Mouse (Mus musculus) cerebellum, postnatal 36 days (tissue): ENCODE data around the gene Knl1.

Experiments used
- DNase-seq, 2 experiments: peaks; one replicate each; pipeline ENCODE4 v3.0.0; 2021 to 2022; ENCODE audit warnings: mixed read lengths in 2 of 2

The Knl1 gene

DNA sequence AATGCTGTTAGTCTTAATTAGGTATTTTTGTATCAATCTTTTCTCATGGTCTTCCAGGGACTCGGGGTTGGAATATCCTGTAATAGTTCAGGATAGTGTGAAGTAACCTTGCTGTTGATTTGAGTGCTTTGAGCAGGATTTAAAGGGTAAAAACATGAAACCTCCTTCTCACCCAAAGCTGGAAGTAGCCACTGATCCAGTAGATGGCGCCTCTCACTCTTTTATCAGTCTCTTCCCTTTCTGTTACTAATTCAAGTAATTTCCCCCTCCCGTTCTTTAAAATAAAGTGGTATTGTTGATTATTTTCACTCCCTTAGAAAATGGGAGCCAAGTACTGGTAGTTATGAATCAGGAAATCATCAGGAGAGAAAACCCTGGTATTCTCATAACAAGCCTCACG, 6.0 kb upstream of the Knl1 start:
- DNase-seq: no peak

DNA sequence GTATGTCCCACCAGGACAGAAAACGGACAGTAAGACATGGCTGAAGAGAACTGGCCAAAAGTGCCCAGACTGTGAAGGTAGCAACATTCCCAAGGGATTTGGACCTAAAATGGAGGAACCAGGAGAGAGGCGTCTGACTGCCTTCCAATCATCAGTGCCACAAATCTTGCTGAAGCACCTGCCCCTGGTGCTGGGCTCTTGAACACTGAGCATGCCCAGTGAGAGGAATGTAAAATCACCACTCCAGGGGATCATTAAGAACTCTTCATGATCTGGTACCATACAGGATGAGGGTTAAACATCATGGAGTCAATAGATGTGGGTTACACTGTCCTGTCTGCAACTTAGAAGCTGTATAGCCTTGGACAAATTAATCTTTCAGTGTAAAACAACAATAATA, 1.8 kb upstream of the Knl1 start:
- no peak for DNase-seq

DNA sequence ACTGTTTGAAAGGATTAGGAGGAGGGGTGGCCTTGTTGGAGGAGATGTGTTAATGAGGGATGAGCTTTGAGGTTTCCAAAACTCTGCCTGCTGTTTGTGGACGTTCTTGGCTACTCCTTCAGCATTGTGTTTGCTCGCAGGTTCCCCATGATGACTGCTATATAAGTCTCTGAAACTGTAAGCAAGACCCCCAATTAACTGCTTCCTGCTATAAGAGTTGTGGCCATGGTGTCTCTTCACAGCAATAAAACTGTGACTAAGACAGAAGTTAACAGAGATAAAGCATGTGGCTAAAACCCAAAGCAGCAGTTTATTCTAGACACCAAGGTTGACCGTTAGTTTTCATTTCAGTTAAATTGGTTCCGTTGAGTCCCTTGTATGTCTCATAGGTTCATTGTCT, 930 bp downstream of the Knl1 start:
- no peak for DNase-seq

DNA sequence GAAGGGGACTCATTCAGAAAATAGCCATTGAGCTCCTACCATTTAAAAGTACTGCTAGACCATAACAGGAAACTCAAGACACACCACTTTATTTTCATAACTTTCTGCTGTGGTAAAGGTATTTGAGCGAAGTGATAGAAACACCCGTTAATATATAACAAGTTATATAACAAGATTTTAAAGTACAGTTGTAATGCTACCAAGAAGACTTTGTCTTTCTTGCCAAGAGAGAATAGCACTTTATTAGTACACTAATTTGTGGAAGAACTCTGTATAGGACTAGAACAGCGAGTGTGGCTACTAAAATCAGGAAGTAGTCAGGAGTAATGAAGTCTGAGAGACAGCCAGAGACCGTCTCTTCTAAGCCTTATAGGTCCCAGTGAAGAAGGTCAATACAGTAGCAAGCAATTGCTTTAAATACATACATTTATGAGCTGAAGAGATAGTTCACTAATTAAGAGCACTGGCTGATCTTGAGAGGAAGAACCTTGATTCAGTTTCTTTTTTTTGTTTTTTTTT, 3.3 kb downstream of the Knl1 start:
- no peak for DNase-seq

DNA sequence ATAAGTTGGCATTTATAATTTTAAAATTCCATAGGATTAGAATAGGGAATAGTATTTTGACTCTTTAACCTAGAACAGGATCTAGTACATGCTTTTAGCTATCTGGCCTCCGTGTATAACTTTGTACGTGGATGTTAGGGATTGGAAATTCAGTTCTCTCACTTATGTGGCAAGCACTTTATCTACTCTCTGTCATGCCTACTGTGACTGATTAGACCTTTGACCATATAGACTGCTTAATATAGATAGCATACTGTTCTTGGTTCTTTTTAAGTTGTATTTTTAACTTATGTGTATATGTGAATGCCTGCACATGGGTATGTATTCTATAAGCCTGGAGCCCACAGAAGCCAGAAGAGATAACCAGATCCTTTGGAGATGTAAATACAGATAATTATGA, 13.2 kb downstream of the Knl1 start:
- no peak for DNase-seq

DNA sequence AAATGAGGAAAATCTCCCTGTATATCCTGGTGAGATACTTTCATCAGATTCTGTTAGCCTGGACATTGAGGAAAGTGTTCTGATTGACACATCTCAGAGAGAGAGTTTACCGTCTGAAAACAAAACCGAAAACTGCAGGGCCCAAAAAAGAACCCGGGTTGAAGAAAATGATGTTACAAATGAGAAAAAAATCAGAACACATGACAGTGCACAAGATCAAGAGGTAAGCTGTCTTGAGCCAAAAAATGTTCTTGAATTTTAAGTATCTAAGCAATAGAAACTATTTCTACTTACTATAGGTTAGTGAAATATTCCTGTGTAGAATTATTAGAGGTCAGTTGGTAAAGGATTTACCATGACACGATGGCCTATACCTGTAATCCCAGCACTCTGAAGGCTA, 25.5 kb downstream of the Knl1 start:
- DNase-seq: no peak

DNA sequence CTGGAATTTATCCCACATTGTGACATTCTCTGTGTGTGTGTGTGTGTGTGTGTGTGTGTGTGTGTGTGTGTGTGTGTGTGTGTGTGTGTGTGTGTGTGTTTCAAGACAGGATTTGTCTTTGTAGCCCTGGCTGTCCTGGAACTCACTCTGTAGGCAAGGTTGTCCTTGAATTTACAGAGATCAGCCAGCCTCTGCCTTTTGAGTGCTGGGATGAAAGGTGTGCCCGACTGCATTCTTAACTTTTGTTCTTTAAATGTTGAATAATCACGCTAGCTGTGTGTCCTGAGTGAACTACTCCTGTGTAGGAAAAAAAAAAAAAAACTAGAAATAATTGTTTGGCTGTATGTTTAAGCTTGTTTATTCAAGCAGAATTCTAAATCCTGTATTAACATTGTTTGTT, 39.2 kb downstream of the Knl1 start:
- DNase-seq: no peak

DNA sequence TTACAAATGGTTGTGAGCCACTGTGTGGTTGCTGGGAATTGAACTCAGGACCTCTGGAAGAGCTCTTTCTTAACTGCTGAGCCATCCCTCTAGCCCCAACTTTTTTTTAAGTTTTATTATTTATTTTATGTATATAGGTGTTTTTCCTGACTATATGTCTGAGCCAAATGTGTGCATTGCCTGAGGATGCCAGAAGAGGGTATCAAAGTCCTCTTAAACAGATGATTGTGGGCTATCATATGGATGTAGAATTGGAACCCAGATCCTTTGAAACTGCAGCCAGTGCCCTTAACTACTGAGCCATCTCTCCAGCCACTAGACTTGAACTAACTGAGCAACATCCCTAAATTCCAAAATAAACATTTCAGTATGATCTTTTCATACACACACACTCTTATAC, 54.6 kb downstream of the Knl1 start:
- DNase-seq: no peak

DNA sequence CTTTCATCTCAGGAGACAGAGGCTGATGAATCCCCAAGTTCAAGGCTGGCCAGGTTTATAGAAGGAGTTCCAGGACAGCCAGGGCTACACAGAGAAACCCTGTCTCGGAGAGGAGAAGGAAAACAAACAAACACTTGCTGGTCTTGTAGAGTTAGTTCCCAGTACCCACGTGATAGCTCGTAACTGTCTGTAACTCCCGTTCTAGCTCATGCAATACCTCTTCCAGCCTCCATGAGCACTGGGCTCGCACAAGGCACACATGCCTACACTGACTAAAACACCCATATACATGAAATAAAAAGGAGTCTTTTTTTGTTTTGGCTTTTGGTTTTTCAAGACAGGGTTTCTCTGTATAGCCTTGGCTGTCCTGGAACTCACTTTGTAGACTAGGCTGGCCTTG, 59.7 kb downstream of the Knl1 start:
- DNase-seq: no peak

DNA sequence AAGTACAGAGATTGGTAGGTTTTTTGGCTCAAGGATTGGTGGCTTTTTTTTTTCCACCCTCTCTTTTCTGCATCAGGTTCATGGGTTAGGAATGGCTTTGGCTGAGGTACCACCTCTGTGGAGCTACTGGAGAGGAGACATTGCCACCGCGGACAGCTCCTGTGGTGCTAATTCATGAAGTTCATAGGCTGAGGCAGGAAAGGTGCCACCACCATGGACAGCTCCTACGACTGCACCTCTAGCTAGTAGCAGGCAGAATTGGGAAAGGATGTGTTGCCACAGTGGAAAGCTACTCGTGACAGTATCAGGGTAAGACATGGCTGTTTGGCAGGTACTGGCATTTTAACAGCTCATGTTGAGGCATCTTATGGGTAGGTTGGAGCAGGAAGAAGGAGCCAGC, 61.6 kb downstream of the Knl1 start:
- no peak for DNase-seq

DNA sequence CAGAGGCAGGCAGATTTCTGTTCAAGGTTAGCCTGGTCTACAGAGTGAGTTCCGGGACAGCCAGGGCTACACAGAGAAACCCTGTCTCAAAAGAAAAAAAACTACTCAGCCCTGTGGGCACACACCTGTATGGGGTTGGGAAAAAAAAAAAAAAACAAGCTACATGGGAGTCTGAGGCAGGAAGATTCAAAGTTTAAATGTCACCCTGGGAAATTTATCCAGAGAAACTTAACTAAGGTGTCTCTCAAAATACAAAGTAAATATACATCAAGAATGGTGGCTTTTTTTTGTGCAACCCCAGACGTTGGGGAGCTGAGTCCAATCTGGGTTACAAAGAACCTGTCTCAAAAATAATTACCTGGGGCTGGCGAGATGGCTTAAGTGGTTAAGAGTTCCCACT, 64.1 kb downstream of the Knl1 start:
- no peak for DNase-seq

DNA sequence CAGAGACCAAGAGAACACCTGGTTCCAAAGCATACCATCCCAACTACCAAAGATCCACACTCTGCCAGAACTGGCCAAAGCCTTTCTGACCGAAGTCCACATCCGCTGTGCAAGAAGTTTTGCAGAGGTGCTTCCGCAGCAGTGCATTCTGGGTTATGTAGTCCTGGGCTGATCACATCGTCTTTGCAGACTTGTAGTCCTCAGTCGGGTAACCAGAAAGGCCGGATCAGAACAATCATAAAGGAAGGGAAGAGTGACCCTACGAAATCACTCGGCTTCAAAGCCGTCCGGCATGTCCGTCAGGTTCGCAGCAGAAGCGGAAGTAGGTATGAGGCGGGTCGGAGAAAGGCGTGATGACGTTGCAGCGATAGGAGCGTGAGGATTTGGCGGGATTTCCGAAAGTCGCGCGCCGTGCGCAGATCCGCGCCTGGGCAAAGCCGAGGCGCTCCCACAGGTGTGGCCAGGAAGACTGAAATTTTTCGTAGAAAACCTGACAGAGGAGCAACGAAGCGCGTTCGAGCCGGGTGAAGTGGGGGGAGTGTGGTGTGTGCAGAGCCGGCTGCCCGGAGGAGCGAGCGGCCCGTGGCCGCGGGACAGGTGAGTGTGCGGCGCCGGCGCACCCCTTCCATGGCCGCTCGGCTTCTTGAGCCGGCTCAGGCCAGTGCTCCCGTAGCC, 65.7 kb downstream of the Knl1 start, which contains the start of gene Rad51:
TSS of gene Rad51 (plus strand) at position 356 of the 675 bp plus-strand sequence.
- peak; percentile 81 to 87 for DNase-seq

DNA sequence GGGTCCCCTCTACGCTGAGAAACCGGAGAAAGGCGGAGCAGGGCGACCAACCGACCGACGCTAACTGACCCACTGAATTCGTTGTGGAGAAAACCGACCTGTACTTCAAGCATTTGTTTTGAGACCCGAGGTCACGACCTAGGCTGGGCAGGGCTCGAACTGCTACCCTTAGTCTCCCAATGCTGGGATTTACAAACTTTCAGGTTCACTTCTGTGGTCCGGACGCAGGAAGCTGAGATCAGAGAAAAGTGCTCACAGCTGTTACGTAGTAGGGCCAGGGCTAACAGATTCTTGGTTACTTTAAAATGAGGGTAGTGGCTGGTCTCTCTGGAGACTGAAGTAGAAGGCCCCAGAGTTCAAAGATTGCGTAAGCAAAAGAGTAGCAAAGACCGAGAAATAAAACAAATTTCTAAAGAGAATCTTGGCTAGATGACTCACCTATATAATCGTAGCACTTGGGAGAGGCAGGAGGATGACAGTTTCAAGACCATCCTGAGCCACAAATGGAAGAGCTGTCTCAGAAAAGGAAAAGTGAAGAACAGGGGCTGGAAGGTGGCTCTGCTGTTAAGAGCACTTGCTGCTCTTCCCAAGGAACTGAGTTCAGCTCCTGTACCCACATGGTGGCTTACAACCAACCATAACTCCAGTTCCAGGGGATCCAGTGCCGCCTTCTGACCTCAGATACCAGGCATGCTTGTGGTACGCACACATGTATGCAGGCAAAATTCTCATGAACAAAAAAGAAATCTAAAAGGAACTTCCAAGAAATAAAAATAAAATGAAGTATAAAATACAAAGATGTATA, 66.4 kb downstream of the Knl1 start:
- DNase-seq: no peak

DNA sequence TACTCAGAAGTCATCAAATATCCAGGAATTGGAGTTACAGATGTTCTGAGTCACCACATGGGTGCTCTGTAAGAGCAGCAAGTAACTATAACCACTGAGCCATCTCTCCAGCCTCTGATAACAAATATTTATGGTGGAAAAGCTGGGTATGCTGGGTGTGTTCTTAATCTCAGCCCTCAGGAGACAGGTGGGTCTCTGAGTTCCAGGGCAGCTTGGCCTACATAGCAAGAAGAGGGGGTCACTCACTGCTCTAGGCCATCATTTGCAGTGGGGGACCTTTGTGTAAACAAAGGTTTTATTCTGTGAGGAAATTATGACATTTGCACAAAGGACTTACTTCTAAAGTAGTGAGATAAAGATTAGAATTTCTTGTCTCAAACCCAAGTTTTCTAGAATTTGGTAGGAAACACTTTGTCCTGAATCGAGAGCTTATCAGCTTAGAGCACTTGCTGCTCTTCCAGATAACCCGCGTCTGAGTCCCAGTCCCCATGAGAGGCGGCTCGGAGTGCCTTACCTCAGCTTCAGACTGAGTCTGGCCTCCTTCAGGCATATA, 89.5 kb downstream of the Knl1 start:
- DNase-seq: no peak

DNA sequence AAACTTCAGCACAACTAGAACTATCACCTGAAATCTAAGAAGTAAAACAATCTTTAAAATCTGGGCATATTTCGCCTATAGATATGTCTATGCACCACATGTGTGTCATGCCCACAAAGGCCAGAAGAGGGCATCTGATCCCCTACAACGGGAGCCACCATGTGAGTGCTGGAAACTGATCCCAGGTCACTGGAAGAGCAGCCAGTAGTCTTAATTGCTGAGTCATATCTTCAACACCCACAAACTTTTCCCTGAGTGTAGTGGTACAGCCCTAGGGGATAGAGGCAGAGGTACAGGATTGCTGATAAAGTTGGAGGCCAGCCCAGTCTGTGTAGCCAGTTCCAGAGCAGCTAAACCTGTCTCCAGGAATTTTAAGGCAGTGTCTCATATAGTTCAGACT, 98.3 kb downstream of the Knl1 start:
- no peak for DNase-seq

DNA sequence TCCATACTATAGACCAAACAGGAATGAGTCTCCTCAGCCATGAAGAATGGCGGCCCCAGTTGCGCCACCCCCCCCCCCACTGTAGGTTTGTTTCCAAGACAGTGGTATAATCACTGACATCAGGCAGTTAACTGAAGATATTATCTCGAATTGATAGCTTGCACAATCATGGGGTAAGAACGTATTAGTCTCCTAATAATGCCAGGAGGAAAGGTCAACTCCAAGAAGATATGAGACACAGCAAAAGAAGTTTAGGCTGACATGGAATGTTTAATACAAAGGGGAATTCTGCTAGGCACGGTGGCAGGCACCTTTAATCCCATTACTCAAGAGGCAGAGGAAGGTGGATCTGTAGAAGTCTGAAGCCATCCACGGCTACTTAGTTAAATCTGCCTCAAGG, 99.5 kb downstream of the Knl1 start:
- no peak for DNase-seq

DNA sequence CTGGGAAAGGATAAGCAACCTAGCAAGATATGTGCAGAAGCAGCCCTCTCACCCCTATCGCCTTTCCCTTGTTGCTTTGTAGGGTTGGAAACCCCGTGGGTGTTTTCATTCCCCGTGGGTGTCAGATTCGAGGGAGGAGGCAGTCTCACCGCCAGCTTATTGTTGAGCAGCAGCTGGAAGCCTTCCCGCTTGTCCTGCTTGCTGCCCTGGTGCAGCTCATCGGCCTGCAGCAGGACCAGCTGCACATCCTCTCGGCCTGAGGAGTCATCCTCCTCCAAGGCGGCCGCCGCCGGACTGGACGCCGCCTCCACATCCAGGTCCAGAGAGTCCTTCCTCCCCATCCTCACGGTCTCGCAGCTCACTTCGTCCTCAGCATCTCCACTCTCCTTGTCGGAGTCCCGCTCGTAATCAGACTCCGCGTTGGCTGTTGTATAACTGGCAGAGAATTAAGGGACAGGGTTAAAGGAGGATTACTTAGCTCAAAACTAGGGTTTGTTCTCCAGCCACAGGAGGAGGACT, 100.3 kb downstream of the Knl1 start:
- DNase-seq: no peak

DNA sequence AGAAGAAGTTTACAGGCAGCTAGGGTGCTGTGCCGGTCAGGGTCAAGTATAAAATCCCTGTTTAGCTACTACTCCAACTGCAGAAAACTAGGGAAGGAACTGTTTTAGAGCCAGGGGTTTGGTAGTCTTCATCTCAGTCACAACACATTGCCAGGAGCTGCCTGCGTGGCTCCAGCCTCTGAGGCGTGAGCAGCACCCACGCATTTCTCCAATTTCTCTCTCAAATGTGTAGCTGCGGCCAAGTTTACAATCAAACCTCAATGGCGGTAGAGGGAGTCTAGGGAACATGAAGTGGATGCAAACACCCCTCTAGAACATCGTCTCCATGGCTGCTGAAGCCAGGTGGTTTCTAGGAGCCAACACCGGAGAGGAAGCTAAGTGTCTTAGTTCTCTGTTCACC, 100.9 kb downstream of the Knl1 start:
- DNase-seq: no peak

DNA sequence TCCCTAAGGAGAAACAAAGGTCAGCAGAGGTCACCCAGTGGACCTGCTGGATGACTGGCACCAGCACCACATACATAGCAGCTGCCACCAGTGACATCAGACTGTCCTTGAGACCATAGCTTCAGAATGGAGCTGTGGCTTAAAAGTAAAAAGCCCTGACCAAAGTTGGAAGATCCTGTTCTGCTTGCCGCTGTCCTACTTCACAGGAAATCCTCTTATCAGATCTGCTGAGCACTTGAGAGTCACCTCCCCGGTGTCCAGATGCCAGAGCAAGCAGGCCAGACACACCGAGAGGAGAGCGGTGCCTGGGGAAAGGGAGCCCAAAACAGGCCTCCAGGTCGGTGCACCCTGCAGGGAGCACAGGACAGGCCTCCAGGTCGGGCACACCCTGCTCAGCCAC, 105.3 kb downstream of the Knl1 start:
- no peak for DNase-seq

DNA sequence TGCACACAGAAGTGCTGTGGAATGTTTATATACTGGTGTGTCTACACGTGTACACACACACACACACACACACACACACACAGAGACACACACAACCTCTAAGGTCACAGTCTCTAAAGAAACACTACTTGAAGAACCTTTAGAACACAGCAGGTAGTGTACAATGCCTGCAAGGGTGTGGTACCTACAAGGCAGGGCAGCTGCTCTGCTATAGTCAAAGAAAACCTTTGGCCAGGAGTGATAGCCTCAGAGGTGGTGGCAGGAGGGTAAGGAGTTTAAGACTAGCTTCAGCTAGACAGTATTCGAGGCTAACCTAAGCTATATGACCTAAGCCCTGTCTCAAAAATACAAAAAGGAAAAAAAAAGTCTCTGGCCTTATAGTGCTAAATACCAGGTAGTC, 107.8 kb downstream of the Knl1 start:
- DNase-seq: no peak
